ENCODE assay signal across 8 mouse cellular contexts in the genomic region with DNA sequence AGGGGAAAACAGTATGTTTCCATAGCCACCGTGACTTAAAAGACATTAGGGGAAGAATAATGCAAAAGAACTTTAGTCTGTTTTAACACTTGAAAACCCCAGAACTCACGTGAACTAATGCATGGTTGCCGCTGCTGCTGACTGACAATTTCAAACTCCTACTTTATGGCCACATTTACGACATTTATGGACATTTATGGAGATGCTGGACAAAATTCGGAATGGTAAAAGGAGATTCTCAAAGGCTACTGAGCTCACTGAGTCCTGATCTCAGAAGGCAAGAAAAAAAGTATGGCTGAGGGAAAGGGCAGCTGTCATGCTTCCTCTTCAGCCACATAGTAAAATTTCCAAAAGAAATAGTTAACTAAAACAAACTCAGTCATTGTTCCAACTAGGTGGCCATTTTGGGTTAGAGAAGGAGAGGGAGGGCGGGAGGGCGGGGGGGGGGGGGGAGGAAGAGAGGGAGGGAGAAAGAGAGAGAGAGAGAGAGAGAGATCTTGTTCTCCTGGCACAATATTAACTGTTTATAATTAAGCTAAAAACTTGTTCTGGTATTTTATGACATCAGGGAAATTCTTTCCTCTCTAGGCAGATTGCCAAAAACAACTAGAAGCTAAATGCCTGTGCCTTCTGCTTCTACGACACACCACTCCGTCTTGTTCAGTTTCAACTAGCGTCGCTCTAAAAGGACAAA. TPM values are rescaled to one million over a fixed set of nuclear protein-coding genes. Genes with fewer than 3 reads are reported as not detected.
DNase-seq lines count a peak whose midpoint lies in the region; ATAC-seq lines count a peak whose summit lies in the region.

No protein-coding gene starts in this region.

- WGBS in liver, embryonic 13.5 days (ENCODE audit: insufficient replicate concordance) = 10% methylated on average over 9 of the region's 11 CpGs
- WGBS in neural tube, embryonic 14.5 days = 29% methylated on average over 11 of the region's 11 CpGs

- intact Hi-C loops in heart, postnatal 10 days (cut with DNase I) = loop anchor here (1.0 to 10.0 kb wide), 3 partner anchors 47 to 278 kb away; no protein-coding TSS in a partner anchor
- intact Hi-C loops in gastrocnemius, postnatal 36 days (cut with DNase I) = loop anchor here (5.0 kb wide), 1 partner anchor 80 kb away; no protein-coding TSS in a partner anchor

- DNase-seq in heart, adult 18-20 months = peak; percentile 31 to 67
- no peak for DNase-seq in heart, postnatal 4 days
- peak; percentile 37 to 51 for DNase-seq in heart, postnatal 10 days
- DNase-seq in liver, embryonic 13.5 days = no peak
- no peak for DNase-seq in adrenal gland, postnatal 4 days (ENCODE audit: low spot score in 2 of 2)
- DNase-seq in gastrocnemius, postnatal 36 days = no peak

- peak overlapping the region; percentile 75 for H3K4me2 ChIP-seq in liver, embryonic 13.5 days
- H3K4me2 ChIP-seq in neural tube, embryonic 14.5 days (ENCODE audit: low read depth, low read length) = peak overlapping the region; percentile 64

- H3K27ac ChIP-seq in liver, embryonic 13.5 days = peak overlapping the region; percentile 79
- H3K27ac ChIP-seq in neural tube, embryonic 14.5 days (ENCODE audit: low read depth, low read length) = 0 out of 2 replicates have a peak overlapping the region, but pooled peaks have one; percentile 34

- no peaks in the 10 kb centered on the region for H3K27me3 ChIP-seq in liver, embryonic 13.5 days
- H3K27me3 ChIP-seq in neural tube, embryonic 14.5 days (ENCODE audit: control insufficient read depth, insufficient read depth, low read length) = no peaks in the 10 kb centered on the region

- no peaks in the 10 kb centered on the region for H3K9me3 ChIP-seq in liver, embryonic 13.5 days (replicated peaks)
- H3K9me3 ChIP-seq in neural tube, embryonic 14.5 days (ENCODE audit: control insufficient read depth, low read length) = no peaks in the 10 kb centered on the region

- H3K4me1 ChIP-seq in liver, embryonic 13.5 days (replicated peaks) = peaks cover 47% of the 10 kb centered on the region
- peaks cover 13% of the 10 kb centered on the region for H3K4me1 ChIP-seq in neural tube, embryonic 14.5 days (ENCODE audit: control insufficient read depth, insufficient read depth, low read length)

- H3K9ac ChIP-seq in liver, embryonic 13.5 days = peak overlapping the region; percentile 89
- peak overlapping the region; percentile 34; the same call in 1 of the 2 replicates for H3K9ac ChIP-seq in neural tube, embryonic 14.5 days (replicated peaks; ENCODE audit: low read depth, low read length)

- ATAC-seq in common myeloid progenitor, adult 5-6 weeks (replicated peaks; ENCODE audit: low read depth, poor library complexity, severe bottlenecking) = peak; percentile 15; the same call in 1 of the 2 replicates
- no peak for ATAC-seq in liver, embryonic 13.5 days (ENCODE audit: low read depth)
- ATAC-seq in neural tube, embryonic 14.5 days (ENCODE audit: low read depth) = no peak

- peak overlapping the region; percentile 79 for H3K4me3 ChIP-seq in liver, embryonic 13.5 days (replicated peaks)
- peak overlapping the region; percentile 40 for H3K4me3 ChIP-seq in neural tube, embryonic 14.5 days (ENCODE audit: low read depth, low read length)

- H3K36me3 ChIP-seq in liver, embryonic 13.5 days = peaks cover 7% of the 10 kb centered on the region; the same call in 1 of the 2 replicates
- H3K36me3 ChIP-seq in neural tube, embryonic 14.5 days (ENCODE audit: control insufficient read depth, insufficient read depth, low read length) = no peaks in the 10 kb centered on the region

RNA-seq across cellular contexts. Expression of gene Dnajb4, which starts 17.7 kb away (rescaled TPM):
- 100 to 1,000 TPM; 118 to 137 TPM for total RNA-seq in heart, adult 18-20 months (2021)
- total RNA-seq in heart, postnatal 4 days (2021) = 10 to 100 TPM; 58.3 to 62.3 TPM
- 72.1 and 88.3 TPM in 2 replicates for total RNA-seq in common myeloid progenitor, adult 5-6 weeks (2017)
- 10 to 100 TPM; 70.3 to 70.6 TPM for total RNA-seq in heart, postnatal 10 days (2021)
- 35.2 and 46.3 TPM in 2 replicates for polyA plus RNA-seq in liver, embryonic 13.5 days (2015; fragmentation: Nextera tagmentation; extraction: Ambion mirVana)
- polyA plus RNA-seq in neural tube, embryonic 14.5 days (2014; fragmentation: Nextera tagmentation; extraction: Ambion mirVana) = 48.6 and 50.4 TPM in 2 replicates
- total RNA-seq in adrenal gland, postnatal 4 days (2021) = 10 to 100 TPM; 40.6 to 41.5 TPM
- total RNA-seq in gastrocnemius, postnatal 36 days (2021) = 10 to 100 TPM; 46.6 to 52.2 TPM

RNA-seq across cellular contexts. Expression of gene Fubp1, which starts 17.8 kb away (rescaled TPM):
- total RNA-seq in heart, adult 18-20 months (2021) = 10 to 100 TPM; 51.2 to 52.5 TPM
- 100 to 1,000 TPM in 1 of 2 experiments, 10 to 100 TPM in 1; 99.9 to 108 TPM for total RNA-seq in heart, postnatal 4 days (2021)
- total RNA-seq in common myeloid progenitor, adult 5-6 weeks (2017) = 244 and 251 TPM in 2 replicates
- total RNA-seq in heart, postnatal 10 days (2021) = 10 to 100 TPM; 82.2 to 90.6 TPM
- polyA plus RNA-seq in liver, embryonic 13.5 days (2015; fragmentation: Nextera tagmentation; extraction: Ambion mirVana) = 99.4 and 128 TPM in 2 replicates
- 223 and 230 TPM in 2 replicates for polyA plus RNA-seq in neural tube, embryonic 14.5 days (2014; fragmentation: Nextera tagmentation; extraction: Ambion mirVana)
- total RNA-seq in adrenal gland, postnatal 4 days (2021) = 100 to 1,000 TPM; 158 to 202 TPM
- total RNA-seq in gastrocnemius, postnatal 36 days (2021) = 10 to 100 TPM; 21.5 to 30.1 TPM

RNA-seq across cellular contexts. Expression of gene Gipc2, which starts 26.4 kb away (rescaled TPM):
- total RNA-seq in heart, adult 18-20 months (2021) = 1 to 10 TPM; 4.4 to 5.0 TPM
- total RNA-seq in heart, postnatal 4 days (2021) = 1 to 10 TPM; 3.5 to 4.6 TPM
- total RNA-seq in common myeloid progenitor, adult 5-6 weeks (2017) = 1.2 TPM in 1 of 2 replicates, not detected in the other
- 1 to 10 TPM; 3.8 to 5.4 TPM for total RNA-seq in heart, postnatal 10 days (2021)
- polyA plus RNA-seq in liver, embryonic 13.5 days (2015; fragmentation: Nextera tagmentation; extraction: Ambion mirVana) = 12.3 and 21.0 TPM in 2 replicates
- 7.7 and 15.2 TPM in 2 replicates for polyA plus RNA-seq in neural tube, embryonic 14.5 days (2014; fragmentation: Nextera tagmentation; extraction: Ambion mirVana)
- total RNA-seq in adrenal gland, postnatal 4 days (2021) = 1 to 10 TPM in 1 of 2 experiments, under 1 TPM in 1; 0.76 to 5.0 TPM
- total RNA-seq in gastrocnemius, postnatal 36 days (2021) = under 1 TPM; 0.20 to 0.69 TPM

Comparison
In these comparisons a context has a peak if more than half of its experiments do, and no peak if none do; other contexts are left out.
1. DNase-seq: peak in heart, adult 18-20 months (2 of 2) and heart, postnatal 10 days (2 of 2); none in heart, postnatal 4 days (single experiment), liver, embryonic 13.5 days (single experiment), adrenal gland, postnatal 4 days (0 of 2) and gastrocnemius, postnatal 36 days (0 of 2).